Mouse (Mus musculus): Measurements from ENCODE around the gene Ccdc180. TPM values are rescaled to one million over a fixed set of nuclear protein-coding genes. Genes with fewer than 3 reads are reported as not detected.

Ccdc180 gene
- polyA plus RNA-seq, 1 experiment from 2014 or later, result 0.09 TPM

- Histone ChIP-seq H3K36me3 (replicated peaks) (no peaks in the 10 kb centered on the region), H3K27me3 (ENCODE audit: poor library complexity, severe bottlenecking) (no peaks in the 10 kb centered on the region), H3K4me3 (no peak overlapping the region), H3K4me1 (peaks cover 7% of the 10 kb centered on the region), H3K9me3 (no peaks in the 10 kb centered on the region), H3K27ac (no peak overlapping the region)
- WGBS, result 81% methylated on average over 6 of the region's 6 CpGs
- no peak for DNase-seq (ENCODE audit: extremely low spot score, low spot score)
Observed at GRCm38 (mm10) chr4:45990427-45991135, 100.5 kb downstream of the Ccdc180 start.

DNA sequence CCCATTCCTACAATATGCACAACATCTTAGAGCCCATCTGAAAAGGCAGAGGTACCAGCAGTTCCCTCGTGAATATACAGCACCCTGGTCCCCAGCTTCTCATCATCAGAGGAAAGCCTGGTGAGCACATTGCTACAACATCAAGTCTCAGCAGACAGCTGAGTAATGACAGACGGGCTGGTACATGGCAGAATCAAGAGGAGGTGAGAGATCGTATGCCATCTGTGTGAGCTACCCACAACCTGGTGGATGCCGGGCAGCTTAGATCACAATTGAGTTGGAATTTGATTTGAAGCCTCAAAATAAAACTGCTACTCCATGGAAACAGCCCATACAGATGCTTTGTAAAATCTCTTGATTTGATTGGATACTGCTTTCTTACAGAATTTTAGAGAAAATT, 108.4 kb downstream of the Ccdc180 start:
- no peaks in the 10 kb centered on the region for H3K36me3 ChIP-seq (replicated peaks)
- WGBS, result 82% methylated on average over 4 of the region's 4 CpGs

More for the DNA sequence above, 108.4 kb downstream of the Ccdc180 start:
- H3K4me1 ChIP-seq, result no peaks in the 10 kb centered on the region
- no peaks in the 10 kb centered on the region for H3K9me3 ChIP-seq
- no peak overlapping the region for H3K27ac ChIP-seq
- no peak overlapping the region for H3K4me3 ChIP-seq
- no peaks in the 10 kb centered on the region for H3K27me3 ChIP-seq (ENCODE audit: poor library complexity, severe bottlenecking)
- DNase-seq (ENCODE audit: extremely low spot score, low spot score), result no peak

Other genes with a start within 250 kb of the Ccdc180 start
- 3.6 and 4.3 TPM in 2 replicates for gene Aldh1b1, start 91.3 kb upstream of the Ccdc180 start, polyA plus RNA-seq (2016; fragmentation: Nextera tagmentation; extraction: Ambion mirVana)
- 16.7 and 18.7 TPM in 2 replicates for gene Igfbpl1, start 63.4 kb upstream of the Ccdc180 start, polyA plus RNA-seq (2016; fragmentation: Nextera tagmentation; extraction: Ambion mirVana)
- 0.07 and 0.16 TPM in 2 replicates for gene Stra6l, start 41.6 kb upstream of the Ccdc180 start, polyA plus RNA-seq (2016; fragmentation: Nextera tagmentation; extraction: Ambion mirVana)
- gene Tdrd7, start 75.0 kb downstream of the Ccdc180 start, polyA plus RNA-seq (2016; fragmentation: Nextera tagmentation; extraction: Ambion mirVana), result 9.1 and 9.3 TPM in 2 replicates
- 2.5 and 4.0 TPM in 2 replicates for gene Tmod1, start 148.6 kb downstream of the Ccdc180 start, polyA plus RNA-seq (2016; fragmentation: Nextera tagmentation; extraction: Ambion mirVana)
- gene Ncbp1, start 248.3 kb downstream of the Ccdc180 start, polyA plus RNA-seq (2016; fragmentation: Nextera tagmentation; extraction: Ambion mirVana), result 139 and 141 TPM in 2 replicates
- gene Tstd2, start 248.4 kb downstream of the Ccdc180 start, polyA plus RNA-seq (2016; fragmentation: Nextera tagmentation; extraction: Ambion mirVana), result 66.9 and 67.4 TPM in 2 replicates

Data from forebrain, embryonic 10.5 days (tissue).